Mouse (Mus musculus): Measurements from ENCODE around the gene B4galt7. TPM values are rescaled to one million over a fixed set of nuclear protein-coding genes. Genes with fewer than 3 reads are reported as not detected.

B4galt7 gene
- total RNA-seq, 2 experiments from 2014 or later, result 10.0 to 11.4 TPM

- no peak for DNase-seq
- intact Hi-C loops (cut with DNase I), result no loop called here
Observed at GRCm38 (mm10) chr13:55650098-55650497, 50.4 kb downstream of the B4galt7 start.

DNA sequence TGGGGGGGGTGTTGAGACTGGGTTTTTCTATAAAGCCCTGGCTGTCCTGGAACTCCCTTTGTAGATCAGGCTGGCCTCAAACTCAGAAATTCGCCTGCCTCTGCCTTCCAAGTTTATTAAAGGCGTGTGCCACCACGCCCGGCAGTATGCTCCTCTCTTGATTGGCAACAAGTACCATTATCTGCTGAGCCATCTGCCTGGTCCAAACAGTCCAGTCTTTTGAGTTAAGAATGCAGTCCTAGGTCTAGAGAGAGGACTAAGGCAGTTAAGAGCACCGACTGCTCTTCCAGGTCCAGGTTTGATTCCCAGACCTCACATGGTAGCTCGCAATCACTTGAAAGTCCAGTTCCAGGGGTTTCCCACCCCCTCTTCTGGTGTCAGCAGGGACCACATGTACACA lies 51.3 kb downstream of the B4galt7 start:
- intact Hi-C loops (cut with DNase I), result no loop called here
- DNase-seq, result no peak

Other genes with a start within 250 kb of the B4galt7 start
- gene Lman2, start 237.1 kb upstream of the B4galt7 start, total RNA-seq (2021), result 10 to 100 TPM; 46.0 to 49.9 TPM
- 1 to 10 TPM in 1 of 2 experiments, under 1 TPM in 1; 0.65 to 1.6 TPM for gene Rgs14, start 230.2 kb upstream of the B4galt7 start, total RNA-seq (2021)
- gene Slc34a1, start 201.7 kb upstream of the B4galt7 start, total RNA-seq (2021), result not detected
- gene Pfn3, start 184.7 kb upstream of the B4galt7 start, total RNA-seq (2021), result not detected
- gene F12, start 173.1 kb upstream of the B4galt7 start, total RNA-seq (2021), result not detected
- 10 to 100 TPM; 24.3 to 27.2 TPM for gene Grk6, start 154.8 kb upstream of the B4galt7 start, total RNA-seq (2021)
- 1 to 10 TPM in 1 of 2 experiments, under 1 TPM in 1; 0.81 to 1.6 TPM for gene Prr7, start 135.6 kb upstream of the B4galt7 start, total RNA-seq (2021)
- 10 to 100 TPM; 27.0 to 27.3 TPM for gene Dbn1, start 111.8 kb upstream of the B4galt7 start, total RNA-seq (2021)
- gene Pdlim7, start 86.2 kb upstream of the B4galt7 start, total RNA-seq (2021), result 10 to 100 TPM; 52.3 to 56.6 TPM
- 1 to 10 TPM; 1.9 to 2.3 TPM for gene Dok3, start 70.6 kb upstream of the B4galt7 start, total RNA-seq (2021)
- gene Ddx41, start 63.2 kb upstream of the B4galt7 start, total RNA-seq (2021), result 10 to 100 TPM; 14.4 to 14.8 TPM
- 10 to 100 TPM; 24.8 to 26.9 TPM for gene Fam193b, start 28.8 kb upstream of the B4galt7 start, total RNA-seq (2021)
- gene Tmed9, start 26.2 kb upstream of the B4galt7 start, total RNA-seq (2021), result 10 to 100 TPM; 83.3 to 89.3 TPM
- 10 to 100 TPM; 13.9 to 14.1 TPM for gene Caml, start 23.1 kb downstream of the B4galt7 start, total RNA-seq (2021)
- gene Ddx46, start 35.1 kb downstream of the B4galt7 start, total RNA-seq (2021), result 10 to 100 TPM; 26.0 TPM
- gene B230219D22Rik, start 93.2 kb downstream of the B4galt7 start, total RNA-seq (2021), result 10 to 100 TPM; 49.7 to 52.5 TPM
- gene Txndc15, start 114.8 kb downstream of the B4galt7 start, total RNA-seq (2021), result 10 to 100 TPM; 36.2 to 37.3 TPM
- 10 to 100 TPM; 36.3 to 37.4 TPM for gene Pcbd2, start 127.5 kb downstream of the B4galt7 start, total RNA-seq (2021)
- under 1 TPM in 1 of 2 experiments, not detected in 1; 0.22 TPM for gene Catsper3, start 184.7 kb downstream of the B4galt7 start, total RNA-seq (2021)
- gene Pitx1, start 236.3 kb downstream of the B4galt7 start, total RNA-seq (2021), result not detected

All from heart, postnatal 14 days (tissue).